Mouse (Mus musculus): Measurements from ENCODE around the gene Krt90.
"Not testable (repeated sequence)": the region's sequence is repeated elsewhere in the genome, so short reads cannot be mapped to it uniquely, and the experiment has no call there.

Krt90 gene

GRCm38 (mm10) chr15:101517161-101517560, 45.6 kb downstream of the Krt90 start, which contains the start of gene Gm49425:
Gene Gm49425 (minus strand): TSS chr15:101517261.
- not testable (repeated sequence) for DNase-seq (ENCODE audit: low spot score)

- no peak for DNase-seq (ENCODE audit: low spot score)
Measured at GRCm38 (mm10) chr15:101508247-101508646, 54.5 kb downstream of the Krt90 start.

DNA sequence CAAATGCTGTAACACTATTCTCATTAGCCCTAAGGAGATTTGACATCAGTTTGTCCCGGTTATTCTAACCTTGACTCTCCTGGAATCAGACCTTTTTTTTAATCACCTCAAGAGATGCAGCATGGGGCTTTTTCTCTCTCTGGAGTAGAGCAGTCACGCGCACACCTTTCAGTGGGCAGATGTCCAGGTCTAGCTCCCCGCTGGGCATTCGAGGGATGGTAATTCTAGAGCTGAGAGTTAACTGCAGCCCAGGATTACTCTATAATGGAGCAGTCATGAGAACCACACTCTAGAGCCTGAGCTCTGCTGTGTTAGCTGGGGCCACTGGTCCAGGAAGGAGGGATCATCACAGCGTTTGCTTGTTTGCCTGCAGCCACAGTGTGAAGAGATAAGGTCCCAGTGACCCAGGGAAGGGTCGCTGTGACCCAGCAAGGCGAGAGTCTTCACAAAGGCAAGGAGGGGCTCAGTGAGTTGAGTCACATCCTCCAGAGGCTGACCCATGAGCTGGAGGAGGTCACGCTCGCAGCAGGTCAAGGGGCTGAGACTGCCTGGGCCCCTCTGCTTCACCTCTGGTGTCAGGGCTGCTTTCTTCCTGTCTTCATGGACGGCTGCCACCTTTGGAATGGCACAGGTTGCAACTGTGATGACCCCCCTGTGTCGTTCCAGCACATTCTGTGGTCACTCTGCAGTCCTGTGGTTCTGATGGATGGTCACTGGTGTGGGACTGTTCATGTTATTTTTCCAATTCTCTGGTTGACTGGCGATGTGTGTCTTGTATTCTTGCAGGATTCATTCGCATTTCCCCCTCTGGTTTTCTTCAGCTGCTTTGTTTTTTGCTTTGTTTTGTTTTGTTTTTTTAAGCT, 55.6 kb downstream of the Krt90 start:
- no peak for DNase-seq (ENCODE audit: low spot score)
